Mouse (Mus musculus) thymus, adult 18-20 months (tissue): ENCODE results near the gene Ager.

ENCODE experiments used
- DNase-seq, 2 experiments: peaks; one replicate each; pipeline ENCODE4 v3.0.0; 2022; ENCODE audit warnings: mixed read lengths in 2 of 2

Ager gene

DNA sequence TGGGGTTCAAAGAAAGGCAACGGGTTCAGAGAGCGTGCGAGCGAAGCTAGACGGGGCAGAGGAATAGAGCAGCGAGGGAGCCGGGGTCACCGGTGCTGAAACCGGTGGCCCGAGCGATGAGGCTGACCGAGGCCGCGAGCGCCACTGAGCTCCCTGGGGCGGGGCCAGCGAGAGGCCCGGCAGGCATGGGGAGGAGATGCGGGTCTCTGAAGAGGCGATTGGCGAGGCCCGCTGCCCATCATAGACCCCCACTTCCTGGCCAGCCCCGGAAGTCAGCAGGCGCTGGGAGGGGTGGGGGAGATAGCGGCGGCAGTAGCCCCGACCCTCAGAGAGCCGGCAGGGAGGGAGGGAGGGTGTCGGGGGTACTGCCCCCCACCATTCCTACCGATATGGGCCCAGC is 7.9 kb downstream of the Ager start:
- peak; percentile 93 to 94 for DNase-seq

DNA sequence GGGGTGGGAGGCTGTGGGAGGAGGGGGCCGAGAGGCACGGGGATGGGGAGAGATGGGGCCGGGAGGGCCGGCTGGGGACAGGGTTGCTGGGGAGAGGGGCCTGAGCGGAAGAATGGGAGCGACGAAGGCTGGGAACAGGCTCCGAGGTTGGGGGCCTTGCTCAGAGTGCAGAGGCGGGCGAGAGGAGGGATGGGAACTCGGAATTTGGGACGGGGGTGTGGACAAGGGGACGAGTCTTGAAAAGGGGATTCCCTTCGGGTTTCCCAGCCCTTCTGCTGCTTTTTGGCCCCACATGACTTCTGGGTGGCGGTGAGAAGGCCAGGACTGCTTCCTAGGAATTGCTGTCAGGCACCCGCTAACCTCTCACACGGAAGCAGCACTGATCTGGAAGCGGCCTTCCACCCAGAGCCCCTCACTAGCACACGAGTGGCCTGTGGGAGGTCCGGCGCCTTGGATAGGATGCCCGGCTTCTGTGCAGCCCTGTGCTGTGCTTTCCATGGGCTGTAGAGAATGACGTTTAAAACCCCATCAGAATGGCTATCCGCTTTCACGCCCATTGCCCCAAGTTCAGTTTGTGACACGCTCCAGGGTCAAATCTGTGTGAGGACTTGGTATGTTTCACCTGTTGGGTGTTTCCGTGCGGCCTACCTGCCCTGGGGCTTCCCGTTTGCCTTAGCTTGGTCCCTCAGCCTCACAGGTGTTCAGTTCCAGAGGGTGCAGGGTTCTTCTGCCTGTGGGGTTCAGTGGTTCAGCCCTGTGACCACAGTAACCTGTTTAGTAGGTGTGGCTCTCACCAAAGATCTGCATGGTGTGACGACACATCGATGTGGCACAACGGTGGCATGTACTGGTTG is 8.8 kb downstream of the Ager start:
- peak in 1 of 2 experiments; percentile 56 for DNase-seq

DNA sequence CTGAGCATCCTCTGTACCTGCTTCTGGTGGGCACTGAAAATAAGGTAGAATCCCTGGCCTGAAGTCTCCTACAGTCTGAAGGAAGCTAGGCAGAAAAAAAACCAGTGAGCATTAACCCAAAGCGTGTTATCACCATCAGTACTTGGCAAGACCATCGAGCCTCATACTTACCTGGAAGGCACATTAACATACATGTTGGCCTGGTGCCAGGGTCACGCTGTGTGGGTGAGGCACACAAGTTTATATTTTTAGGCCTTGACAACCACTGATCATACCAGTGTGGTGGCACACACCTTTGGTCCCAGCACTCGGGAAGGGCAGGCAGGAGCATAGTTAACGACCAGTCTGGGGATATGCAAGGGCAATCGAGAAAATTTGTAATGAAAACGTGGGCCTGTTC is 10.3 kb downstream of the Ager start:
- DNase-seq: no peak

DNA sequence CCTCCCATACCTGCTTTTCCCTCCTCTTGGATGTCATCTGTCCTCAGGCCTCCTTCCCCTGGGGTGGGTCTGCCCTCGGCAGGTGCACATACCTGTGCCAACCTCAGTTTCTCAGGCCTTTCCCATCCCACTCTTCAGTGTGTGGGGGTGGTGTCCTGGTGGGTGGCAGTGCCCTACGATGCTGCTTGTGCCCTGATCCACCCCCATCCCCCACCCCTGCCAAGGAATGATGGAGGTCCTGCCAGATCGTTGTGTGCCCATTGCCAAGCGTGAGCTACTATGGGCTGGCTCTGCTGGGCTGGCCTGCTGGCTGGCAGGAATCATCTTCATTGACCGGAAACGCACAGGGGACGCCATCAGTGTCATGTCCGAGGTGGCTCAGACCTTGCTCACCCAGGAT is 13.4 kb downstream of the Ager start:
- no peak for DNase-seq

DNA sequence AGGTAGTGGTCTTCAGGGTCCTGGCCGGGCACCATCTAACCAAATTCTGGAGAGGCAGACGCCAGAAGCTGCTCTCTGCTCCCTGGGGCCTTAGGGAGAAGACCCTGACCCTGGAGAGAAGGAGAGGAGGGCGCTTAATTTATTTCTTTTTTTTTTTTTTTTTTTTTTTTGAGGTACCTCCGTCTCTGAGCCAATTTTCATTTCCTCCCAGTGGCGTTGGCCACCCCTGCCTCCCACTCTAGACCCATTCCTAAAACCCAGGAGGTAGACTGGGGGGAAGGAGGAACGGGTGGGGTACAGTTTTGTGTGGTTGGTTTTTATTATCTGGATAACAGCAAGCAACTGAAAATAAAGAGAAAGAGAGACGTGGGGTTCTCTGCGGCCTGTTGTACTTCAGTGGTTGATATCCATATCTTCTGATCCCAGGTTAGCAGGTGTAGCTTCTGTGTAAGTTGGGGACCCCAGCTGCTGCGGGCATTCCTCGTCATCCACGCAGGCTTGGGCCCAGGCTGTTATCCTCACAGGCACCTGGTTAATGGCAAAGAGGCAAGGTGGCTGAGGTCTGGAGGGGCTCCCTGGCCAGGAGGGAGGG is 15.5 kb downstream of the Ager start:
- DNase-seq: no peak

DNA sequence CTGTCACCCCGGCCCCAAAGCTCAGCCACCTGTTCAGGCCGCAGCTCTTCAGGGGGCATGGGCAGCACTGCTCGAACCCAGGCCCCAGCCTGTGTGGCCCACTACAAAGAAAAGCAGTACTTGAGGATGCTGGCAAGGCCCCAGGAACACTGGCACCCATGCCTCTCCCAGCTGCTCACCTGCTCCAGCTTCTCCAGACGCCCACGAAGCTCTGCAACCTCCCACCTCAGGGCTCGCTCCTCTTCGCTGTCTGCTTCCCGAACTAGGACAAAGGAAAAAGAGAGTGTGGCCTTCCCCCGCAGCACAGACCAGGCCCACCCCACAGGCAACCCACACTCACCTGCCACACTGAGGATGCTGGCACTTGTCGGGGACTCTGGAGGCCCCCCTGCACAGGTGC is 16.2 kb downstream of the Ager start:
- no peak for DNase-seq

DNA sequence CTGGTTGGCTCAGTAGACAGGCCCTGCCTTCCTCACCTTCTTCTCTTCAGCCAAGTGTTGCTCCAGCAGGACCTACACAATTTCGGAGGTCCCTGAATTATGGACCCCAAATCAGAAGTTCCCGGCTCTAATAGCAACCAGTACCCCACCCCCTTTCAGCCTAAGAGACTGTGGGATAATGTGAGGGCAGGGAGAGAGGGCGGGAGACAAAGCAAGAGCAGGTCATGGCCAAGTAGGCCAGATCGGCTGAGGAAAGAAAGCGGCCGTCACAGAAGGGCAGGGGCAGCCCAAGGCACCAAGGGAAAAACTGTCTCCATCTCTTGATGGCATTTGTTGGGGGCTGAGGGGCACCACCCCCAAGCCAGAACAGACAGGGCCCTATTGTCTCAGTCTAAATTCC is 18.2 kb downstream of the Ager start, which contains the start of gene Egfl8:
Gene Egfl8, minus strand, starts transcription at position 101 of the 400 bp plus-strand sequence.
- no peak for DNase-seq

DNA sequence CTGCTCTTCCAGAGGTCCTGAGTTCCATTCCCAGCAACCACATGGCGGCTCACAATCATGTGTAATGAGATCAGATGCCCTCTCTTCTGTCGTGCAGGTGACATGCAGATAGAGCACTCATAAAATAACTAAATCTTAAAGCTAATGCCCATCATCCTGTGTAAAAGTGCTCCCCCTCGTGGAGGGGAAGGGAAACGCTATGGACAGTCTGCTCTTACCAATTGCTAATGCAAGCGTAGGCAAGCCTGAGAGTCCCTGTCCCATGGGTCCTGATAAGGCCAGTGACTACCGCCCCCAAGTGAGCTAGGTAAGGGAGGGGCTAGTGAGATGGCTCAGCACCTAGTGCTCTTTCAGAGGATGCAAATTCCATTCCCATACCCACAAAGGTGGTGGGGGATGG is 21.3 kb downstream of the Ager start:
- peak; percentile 57 to 73 for DNase-seq

DNA sequence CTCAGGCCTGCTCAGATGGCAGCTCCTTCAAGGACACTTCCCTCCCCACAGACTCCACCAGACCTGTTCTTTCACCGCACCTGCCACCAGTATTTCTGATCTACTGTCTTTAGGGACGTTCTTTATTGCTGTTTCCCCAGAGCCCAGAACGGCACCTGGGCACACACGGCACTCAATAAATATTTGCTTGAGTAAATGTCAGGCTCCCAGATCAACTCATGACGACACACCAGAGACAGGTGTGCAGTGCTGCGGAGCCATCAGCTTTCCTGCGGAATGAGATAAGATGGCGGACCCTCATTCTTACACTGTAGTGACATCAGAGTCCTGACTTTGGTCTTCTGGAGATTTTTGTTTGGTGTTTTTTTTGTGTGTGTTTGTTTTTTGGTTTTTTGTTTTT is 23.3 kb downstream of the Ager start:
- no peak for DNase-seq

DNA sequence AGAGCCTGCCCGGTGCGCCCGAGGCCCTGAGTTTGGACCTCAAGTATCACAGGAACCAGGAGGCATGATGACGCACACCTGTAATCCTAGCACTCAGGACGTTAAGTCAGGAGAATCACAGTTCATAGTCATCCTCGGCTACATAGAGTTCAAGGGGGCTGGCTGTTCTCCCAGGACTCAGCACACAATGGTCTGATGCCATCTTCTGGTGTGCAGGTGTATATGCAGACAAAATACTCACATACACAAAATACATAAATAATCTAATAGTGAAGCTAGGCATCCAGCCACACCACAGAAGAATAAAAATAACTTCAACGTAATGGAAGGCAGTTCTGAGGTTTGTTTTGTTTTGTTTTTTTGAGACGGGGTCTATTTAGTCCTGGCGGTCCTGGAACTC is 25.5 kb downstream of the Ager start:
- DNase-seq: no peak

DNA sequence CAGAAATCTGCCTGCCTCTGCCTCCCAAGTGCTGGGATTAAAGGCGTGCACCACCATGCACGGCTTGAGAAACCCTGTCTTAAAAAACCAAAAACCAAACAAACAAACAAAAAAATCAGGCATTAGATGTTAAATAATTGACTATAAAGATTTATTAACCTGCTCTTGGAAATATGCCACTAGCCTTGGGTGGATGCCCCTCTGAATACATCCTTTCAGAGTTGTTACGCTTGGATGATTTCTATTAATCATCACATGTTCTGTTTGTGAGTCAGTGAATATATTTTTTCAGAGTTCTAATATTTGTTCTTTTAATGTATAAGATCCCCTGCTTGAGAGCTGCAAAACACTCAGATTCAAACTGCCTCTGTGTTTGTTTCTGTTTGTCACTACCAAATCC is 27.3 kb downstream of the Ager start:
- no peak for DNase-seq

DNA sequence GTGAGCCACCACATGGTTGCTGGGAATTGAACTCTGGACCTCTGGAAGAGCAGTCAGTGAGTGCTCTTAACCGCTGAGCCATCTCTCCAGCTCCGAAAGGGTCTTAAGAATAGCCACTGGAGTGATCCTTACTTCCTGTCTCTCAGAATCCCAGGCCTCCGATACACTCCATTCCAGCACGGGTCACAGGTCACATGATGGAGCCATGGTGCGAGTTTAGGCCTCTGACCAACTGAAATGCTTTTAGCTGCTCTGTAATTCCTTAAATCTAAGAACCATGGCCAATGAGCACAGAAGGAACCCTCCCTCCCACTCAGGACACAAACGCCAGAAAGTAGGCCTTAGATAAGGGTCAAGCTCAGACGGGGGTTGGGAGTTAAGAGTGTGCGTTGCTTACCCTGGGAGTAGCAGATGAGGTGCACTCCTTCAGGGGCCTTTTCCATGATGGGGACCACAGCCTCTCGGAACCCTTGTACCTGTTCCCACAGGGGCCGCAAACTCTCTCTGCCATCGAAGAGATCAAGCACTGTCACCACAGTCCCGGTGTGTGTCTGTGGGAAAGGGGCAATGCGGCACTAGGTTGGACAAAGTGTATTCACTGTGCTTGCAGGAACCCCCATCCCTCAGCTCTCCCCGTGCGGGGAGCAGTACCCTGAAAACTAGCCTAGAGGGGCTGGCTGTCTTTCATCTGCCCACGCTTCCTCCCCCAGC is 28.6 kb downstream of the Ager start:
- peak in 1 of 2 experiments; percentile 46 for DNase-seq

DNA sequence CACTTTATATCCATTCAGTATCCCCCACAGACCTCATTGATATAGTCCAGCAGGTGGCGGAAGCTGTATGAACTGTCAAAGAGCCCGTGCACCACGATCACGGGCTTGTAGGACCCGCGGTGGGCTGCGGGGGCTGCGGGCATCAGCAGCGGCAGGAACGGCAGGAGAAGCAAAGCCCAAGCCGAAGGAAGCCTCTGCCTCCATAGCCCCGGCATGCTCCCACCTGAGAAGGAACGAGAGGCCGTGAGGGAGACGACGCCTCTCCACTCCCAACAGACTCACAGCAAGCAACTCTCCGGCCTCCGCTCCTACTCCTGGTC is 29.1 kb downstream of the Ager start:
- DNase-seq: peak in 1 of 2 experiments; percentile 54

DNA sequence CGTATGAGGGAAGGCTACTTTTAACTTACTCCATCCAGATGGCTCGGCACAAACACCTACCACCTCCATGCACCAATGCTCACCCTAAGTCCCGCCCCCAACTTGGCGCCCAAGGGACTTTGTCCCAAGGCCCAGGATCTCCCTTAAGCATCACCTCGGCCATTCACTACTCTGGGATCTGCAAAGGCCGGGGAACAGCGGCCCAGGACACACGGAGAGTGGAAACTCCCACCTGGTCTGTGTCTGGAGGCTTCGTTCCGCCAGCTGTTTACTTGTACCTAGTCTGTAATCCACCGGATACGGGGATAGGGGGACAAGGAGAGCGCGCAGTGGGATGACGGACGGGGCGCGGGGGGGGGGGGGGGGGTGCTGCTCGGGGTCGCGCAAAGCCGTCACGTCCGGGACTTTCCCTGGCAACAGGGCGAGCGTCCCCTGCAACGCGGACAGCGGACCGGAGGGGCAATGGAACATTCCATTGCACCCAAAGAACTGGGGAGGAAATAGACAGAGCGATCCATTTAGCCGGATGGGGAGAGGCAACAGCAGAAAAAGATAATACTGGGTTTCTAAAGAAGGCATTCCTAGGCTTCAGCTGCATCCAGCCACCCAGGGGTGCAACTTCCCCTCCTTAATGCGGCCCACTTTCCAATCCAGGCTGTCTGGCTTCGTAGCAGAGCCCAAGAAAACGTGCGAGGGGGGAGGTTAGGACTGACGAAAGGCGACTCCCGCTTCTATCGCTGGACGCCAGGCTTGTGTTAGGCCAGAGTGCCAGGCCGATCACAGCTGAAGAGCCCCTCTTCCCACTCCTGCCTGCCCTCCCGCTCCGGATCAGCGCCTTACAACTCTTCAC is 29.7 kb downstream of the Ager start:
- peak; percentile 65 to 77 for DNase-seq

DNA sequence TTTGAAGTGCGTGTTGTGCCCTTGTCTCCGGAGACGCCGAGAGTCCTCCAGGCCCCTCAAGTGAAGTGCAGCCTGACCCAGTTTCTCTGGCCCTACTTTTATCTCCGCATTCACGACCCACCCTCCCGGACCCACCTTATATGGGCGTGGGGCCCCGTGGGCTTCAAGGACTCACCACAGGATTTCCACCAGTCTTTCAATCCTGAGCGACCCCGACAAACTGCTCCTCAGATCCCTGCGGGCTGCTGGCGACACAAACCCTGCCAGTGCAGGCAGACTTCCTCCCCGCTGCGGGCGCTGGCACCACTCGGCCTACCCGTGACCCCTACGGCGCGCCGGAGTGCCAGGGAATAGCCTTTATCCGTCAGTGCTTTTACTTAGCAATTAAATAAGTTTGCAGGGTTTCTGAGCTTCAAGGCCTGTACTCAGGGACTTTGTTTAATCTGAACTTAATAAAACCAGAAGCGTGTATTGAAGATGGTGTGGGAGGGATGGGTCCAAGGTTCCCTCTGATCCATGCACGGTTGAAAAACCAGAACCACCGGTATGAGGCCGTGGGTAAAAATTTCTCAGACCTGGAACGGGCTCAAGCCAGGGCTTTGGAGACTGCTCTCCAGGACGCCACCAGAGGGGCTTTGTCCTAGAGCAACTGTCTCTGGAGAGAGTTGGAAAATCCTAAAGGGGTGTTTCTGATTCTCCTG is 30.4 kb downstream of the Ager start, which contains the start of gene Ppt2:
Gene Ppt2, minus strand, starts transcription at position 568 of the 701 bp plus-strand sequence.
- peak; percentile 59 to 66 for DNase-seq

DNA sequence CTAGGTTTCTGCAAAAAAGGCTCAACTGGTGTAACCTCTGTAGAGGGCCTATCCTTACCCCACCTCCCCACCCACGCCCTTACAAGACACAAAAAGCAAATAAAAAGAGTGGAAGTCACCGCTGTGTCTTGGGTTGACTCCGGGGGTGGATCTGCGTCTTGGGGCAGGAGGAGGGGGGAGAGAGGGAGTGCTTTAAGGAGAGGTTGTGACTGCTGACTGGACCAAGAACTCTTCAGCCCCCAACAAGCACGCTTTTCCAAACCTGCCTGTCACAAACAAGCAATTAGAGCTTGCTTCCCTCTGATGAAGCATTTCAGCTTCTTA is 30.9 kb downstream of the Ager start:
- peak in 1 of 2 experiments; percentile 55 for DNase-seq

DNA sequence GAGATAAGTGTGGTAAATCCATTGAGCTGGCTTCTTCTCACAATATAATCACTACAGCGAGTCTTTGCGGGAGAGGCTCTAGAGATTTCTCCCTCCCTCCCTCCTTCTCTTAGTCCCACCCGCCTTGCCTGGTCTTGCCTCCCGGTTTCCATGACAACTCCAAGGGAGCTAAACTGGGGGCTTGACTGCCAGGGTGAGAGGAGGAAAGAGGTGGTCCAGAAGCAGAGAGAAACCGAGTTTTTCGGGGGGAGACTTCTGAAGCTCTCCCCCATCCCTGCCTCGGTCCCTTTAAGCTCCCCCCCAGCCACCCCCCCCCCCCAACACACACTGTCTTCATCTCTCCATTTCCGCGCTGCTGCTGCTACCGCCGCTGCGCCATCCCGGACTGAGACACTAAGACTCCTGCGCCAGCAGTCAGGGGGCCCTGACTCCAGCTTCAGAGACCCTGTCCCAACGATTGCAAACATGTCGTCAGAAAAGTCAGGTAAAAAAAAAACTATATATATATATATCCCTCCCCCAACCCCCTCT is 31.6 kb downstream of the Ager start, which contains the start of gene Prrt1:
Gene Prrt1, plus strand, starts transcription at position 313 of the 531 bp plus-strand sequence.
- DNase-seq: peak in 1 of 2 experiments; percentile 48

DNA sequence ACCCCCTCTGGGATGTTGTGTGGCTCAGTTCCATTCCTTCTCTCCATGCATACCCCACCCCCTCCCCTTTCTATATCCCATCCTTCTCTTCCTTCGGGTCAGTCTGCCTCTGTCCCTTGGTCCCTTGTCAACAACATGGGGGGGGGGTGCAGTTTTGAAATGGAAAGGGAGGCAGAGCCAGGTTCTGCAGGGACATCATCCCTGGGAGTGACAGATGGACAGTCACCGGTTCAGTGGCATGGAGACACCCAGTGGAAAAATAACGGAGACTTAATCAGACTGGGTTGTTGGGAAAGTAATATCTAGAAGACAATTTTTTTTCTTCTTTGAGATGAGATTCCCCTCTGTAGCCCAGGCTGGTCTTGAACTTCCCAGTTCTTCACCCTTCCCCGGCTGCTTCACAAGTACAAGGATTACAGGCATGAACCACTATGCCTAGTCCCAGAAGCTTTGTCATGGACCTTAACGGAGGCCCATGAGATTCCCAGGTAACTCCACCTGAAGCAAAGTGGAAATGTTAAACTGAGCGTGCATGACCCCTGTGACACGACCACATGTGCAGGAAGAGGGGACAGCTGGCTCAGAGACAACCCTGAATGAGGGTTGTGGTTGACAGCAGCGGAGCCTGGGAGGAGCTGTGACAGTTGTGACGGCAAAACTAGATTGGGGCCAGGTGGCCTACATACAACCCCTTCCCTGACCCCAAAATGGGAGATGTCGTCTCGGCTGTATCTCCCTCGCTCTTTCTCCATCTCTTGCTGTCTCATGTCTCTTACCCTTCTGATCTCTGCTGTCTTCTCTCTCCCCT is 32.3 kb downstream of the Ager start:
- DNase-seq: peak; percentile 81 to 88

DNA sequence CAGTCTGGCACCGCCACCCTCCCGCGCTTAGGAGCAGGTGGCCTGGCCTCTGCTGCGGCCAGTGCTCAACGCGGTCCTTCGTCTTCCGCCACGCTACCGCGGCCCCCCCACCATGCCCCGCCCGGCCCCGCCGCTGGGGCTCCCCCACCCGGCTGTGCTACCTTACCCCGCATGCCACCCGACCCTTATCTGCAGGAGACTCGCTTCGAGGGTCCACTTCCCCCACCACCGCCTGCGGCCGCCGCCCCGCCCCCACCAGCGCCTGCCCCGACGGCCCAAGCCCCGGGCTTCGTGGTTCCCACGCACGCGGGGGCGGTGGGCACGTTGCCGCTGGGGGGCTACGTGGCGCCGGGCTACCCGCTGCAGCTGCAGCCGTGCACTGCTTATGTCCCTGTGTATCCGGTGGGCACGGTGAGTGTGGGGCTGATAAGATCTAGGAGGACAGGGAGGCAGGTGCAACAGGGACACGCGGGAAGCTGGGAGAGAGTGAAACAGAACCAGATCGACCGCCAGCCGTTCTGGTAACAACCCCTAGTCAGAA is 33.2 kb downstream of the Ager start:
- DNase-seq: peak; percentile 65 to 73

DNA sequence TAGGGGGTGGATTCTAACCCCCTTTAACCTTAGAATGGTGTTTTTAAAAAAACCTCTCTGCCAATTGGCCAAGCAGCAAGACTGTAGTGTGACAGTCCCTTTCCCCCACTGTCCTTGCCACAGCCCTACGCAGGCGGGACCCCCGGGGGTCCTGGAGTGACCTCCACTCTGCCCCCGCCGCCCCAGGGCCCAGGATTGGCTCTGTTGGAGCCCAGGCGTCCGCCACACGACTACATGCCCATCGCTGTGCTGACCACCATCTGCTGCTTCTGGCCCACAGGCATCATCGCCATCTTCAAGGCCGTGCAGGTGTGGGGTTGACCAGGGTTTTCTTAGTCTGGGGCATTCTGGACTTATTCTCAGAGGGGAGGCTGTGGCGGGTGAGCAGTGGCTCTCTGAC is 34.0 kb downstream of the Ager start:
- no peak for DNase-seq

DNA sequence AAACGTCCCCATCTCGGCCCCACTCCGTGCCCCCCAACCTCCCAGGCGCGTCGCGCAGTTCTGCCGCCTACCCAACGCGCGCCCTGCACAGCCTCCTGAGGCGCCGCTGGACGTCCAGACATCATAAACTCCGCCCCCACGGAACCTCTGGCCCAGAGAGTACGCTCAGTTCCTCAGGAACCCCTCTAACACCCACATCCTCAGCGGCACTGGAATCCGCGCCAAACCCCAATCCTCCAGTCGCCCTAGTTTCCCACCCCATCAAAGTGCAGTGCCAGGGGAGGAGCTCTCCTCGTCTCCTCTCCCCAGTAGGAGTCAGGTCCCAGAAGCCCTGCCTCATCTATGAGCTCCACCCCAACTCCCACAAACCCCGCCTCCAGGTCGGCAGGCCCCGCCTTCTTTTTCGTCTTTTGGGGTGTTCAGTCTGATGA is 34.6 kb downstream of the Ager start:
- peak; percentile 84 to 90 for DNase-seq
